Mouse (Mus musculus) T-cell, adult 2 months (primary cell): ENCODE measurements around the gene S100a3.

ENCODE experiments used
- DNase-seq: peaks from one replicate; pipeline ENCODE4 v3.0.0; 2022; ENCODE audit warnings: low spot score

The S100a3 gene

GRCm38 (mm10) chr3:90560008-90560628 is at the start of gene S100a3:
S100a3 (plus strand) TSS chr3:90560578.
- no peak for DNase-seq

DNA sequence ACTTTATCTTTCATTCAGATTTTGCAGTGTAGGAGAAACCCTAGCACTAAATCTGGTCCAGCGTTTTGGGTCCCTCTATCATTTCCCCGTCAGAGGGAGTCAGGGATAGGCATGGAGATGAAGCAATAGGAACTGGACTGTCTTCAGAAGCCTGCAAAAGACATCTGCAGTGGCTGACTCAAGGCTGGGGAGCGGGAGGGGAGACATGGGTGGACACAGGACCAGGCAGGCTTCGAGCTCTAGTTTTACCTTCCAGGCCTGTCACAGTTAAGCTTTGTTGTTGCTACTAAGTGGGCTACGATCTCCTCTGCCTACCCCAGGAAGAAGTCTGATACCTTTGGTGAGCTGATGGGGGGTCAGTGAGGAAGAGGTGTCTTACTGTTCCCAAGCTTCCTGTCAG is 48.1 kb upstream of the S100a3 start:
- no peak for DNase-seq

DNA sequence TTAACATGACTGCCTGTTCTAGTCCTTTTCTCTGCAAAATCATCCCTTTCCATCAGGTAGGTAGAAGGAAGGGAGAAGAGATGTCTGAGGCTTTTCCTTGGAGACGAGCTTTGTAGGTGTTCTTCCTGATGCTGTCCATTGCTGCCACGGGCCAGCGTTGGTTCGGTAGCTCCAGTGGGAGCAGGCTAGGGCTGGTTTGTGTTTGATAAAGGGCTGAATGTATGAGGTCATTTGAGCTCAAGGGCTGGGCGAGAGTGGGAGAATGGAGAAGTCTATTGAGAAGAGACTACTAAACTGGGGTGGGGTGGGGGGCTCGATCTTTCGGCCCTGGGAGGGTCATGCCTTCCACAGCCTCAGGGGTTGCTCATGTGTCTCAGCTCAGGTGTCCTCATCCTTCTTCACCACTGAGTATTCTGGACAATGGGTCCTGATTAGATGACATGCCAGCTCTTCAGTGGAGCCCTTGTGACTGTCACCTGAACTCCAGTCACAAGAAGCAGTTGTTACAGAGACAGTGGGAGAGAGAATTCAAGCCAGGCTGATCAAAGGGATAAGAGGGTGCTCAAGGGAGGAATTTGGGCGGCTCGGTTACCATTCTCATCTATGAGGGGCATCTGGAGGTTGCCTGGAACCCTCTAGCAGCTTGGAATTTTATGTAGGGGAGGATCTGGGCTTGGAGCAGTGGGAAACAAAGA is 47.3 kb upstream of the S100a3 start:
- DNase-seq, result no peak

- peak; percentile 4 for DNase-seq
These were observed 46.4 kb upstream of the S100a3 start, which contains the start of the genes S100a1 and S100a13 for GRCm38 (mm10) chr3:90513796-90514590. S100a1 (minus strand) TSS chr3:90514392. S100a13 (plus strand) TSS chr3:90514435.

DNA sequence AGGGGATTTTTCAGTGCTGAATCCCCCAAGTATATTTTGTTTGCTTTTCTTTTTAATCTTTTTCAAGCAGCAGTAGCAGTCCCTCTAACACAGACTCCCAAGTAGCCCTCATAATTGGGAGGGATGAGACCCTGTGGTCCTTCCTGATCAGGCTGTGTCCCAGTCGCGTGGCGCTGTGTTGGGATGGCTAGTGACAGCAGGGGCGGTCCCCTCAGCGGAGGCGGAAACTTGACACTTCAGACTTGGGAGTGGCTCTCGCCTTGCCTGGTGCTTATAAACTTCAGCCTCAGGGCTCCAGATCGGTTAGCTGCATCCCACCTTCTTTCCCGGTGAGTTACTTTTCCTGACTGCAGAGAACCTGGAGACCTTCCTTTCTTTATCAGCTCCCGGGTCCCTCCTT is 45.7 kb upstream of the S100a3 start:
- peak; percentile 46 for DNase-seq

DNA sequence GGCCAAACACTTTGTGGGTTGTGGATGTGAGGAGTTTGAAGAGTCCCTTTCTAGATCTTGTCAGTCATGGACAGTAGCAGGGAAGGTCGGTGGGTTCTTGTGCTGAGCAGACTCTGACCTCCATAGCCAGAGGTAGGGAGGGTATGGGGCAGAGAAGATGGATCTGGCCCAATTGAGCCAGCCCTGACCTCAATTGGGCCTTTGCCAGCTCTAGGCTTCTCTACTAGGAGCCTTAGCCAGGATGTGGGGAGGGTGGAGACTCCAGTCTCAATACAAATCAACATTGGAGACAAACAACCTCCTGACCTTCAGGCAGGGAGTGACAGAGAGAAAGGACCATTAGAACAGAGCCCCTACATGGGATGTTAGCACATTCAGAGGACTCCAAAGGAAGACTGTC is 45.1 kb upstream of the S100a3 start:
- DNase-seq, result no peak

DNA sequence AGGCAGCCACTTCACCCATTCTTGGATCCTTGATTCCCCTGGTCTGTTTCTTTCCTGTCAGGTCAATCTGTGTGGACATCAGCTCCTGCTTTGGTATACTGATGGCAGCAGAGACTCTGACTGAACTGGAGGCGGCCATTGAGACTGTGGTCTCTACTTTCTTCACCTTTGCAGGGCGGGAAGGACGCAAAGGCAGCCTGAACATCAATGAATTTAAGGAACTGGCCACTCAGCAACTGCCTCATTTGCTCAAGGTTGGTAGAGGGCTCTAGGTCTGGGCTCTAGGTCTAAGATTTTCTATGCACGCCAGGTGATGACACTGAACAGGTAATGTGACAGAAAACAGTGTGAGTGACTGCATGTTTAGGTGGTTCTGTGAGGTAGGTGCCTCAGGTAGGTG is 44.6 kb upstream of the S100a3 start:
- no peak for DNase-seq

- no peak for DNase-seq
These were observed 42.7 kb upstream of the S100a3 start for GRCm38 (mm10) chr3:90517711-90518110.

DNA sequence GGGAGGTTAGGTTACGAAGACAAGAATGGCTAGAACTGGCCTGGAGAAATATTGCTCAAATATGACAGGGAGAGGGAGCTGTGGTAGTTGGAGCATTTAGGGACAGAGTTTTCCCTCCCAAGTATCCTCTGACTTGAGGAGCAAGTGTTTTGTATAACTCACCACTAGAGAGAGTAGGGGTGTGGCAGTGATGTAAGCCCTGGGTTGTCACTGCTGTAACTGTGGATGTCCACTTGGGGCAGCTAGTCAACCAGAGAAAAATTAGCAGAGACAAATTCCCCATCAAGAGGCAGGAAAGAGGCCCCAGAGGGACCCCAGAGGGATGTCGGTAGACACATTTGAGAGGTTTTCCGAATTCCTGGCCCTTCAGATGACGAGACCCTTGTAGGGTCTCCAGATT is 35.0 kb upstream of the S100a3 start:
- DNase-seq, result peak; percentile 23

DNA sequence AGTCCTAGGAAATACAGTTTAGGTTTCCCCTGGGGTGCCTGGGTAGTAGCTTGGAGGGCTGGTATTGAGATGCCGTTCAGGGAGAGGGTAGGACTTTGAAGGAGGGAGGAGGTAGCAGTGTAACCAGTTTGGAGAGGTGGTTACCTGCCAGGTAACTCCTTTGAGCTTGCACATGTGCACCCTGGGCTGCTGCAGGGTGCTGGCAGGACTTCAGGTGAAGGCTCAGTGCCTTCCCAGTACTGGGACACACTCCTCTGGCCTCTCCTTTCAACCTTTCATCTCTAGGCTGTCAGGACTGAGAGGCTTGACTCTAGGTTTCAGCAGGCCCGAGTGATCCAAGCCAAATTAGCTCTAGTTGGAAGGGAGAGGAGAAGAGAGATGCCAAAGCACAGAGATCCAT is 34.3 kb upstream of the S100a3 start:
- DNase-seq, result no peak

DNA sequence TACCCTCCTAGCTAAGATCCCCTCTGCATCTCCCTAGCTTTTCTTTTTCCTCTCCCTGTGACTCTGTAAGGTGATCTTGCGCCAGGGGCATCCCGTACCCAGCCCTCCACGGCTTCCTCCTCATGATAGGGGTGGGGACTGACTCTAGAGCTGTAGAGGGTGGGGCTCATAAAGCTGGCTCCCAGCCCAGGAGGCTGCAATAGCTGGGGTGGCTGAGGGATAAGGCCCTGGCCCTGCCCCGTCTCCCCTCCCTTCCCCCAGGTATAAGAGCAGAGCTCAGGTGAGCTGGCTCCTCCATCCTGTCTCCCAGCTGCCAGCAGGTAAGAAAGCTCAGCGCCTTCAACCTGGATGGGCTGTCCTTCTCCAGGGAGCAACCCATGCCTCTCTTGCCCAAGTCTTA is 33.8 kb upstream of the S100a3 start, which contains the start of gene S100a14:
TSS of gene S100a14 (plus strand) at position 277 of the 400 bp plus-strand sequence.
- no peak for DNase-seq

- no peak for DNase-seq
These were observed 33.0 kb upstream of the S100a3 start for GRCm38 (mm10) chr3:90527291-90527873.

- no peak for DNase-seq
These were observed 28.7 kb upstream of the S100a3 start for GRCm38 (mm10) chr3:90531713-90532112.

DNA sequence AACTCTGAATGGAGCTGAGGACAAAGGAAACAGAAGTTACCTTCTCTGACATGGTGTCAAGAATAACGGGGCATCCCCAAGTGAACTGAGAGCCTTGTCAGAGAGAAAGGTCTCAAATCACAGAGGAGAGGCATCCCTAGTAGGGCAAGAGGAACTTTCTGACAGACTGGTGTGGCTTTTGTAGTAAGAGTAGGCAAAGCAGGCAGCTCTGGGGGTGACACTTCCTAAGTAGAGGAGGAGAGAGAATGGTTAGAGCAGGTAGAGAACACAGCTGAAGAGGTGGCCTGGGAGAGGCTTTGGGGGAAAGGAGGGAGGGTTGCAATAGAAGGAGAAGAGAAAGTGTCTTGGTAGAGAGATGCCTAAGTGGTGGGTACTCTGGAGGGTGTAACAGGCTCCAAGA is 24.9 kb upstream of the S100a3 start:
- no peak for DNase-seq

DNA sequence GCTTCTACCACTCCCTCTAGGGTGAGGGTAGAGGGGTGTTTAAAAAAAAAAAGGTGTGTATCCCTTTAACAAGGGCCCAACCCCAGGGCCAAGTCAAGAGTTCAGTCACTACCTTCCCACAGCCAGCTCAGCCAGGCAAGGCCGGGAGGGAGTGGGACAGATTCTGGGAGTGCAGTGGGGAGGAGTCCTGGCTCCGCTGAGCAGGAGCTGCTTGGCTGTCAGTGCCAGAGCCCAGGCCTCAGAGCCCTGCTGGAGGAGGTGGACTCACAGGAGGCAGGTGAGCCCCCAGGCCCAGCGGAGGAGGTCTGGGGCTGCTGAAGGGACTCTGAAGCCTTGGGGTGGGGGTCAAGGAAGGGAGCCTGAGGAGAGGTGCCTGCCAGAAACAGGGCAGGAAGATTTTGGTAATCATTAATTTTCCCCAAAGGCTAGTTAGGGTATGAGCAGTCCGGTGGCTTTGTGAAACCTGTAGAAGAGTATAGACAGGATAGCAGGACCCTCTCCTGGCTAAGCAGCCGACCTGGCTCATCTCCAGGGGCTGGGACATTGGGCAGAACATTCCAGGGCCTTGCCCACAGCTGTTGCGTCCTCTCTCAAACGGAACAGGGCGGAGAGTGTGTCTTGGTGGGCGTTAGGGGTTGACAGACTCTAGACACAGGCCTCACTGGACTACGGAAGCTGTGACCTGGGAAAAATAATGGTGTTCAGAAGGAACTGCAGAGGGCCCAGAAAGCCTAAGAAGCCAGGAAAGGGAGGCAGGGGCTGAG is 23.1 kb upstream of the S100a3 start, which contains the start of gene S100a16:
TSS of gene S100a16 (plus strand) at position 114 of the 764 bp plus-strand sequence.
- no peak for DNase-seq

GRCm38 (mm10) chr3:90537905-90538296 is 22.5 kb upstream of the S100a3 start:
- no peak for DNase-seq

- DNase-seq, result no peak
These were observed 19.5 kb upstream of the S100a3 start for GRCm38 (mm10) chr3:90540904-90541303.

DNA sequence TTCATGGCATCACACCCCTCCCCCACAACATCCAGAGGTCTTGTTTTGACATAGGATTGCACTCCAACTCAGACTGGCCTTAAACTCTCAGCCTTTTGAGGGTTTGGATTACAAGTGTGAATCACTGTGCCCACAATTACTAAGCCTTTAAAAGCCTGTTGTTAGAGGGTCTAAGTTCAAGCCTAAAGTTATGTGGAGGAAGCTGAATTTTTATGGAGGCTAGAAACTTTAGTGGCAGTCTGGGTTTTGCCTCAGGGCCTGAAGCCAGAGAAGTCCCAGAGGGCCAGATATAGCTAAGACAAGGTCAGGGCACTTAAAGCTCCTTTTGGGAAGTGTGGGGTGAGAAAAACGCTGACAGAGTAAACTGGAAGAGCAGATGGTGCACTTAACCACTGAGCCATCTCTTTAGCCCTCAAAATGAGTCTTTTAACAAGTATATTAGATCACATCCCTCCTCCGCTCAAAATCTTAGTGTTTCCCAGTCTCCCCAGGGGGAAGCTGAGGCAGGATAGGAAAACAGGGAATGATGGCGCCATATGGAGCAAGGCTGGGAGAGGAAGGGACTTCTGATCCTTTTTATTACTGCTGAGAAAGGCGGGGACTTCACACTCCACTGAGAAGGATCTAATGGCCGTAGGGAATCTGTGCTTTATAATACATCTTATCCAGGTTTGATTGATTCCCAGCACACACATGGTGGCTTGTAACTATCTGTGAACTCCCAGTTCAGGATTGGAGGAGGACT is 10.5 kb upstream of the S100a3 start:
- DNase-seq, result no peak

GRCm38 (mm10) chr3:90550421-90550790 is 10.0 kb upstream of the S100a3 start:
- no peak for DNase-seq

- no peak for DNase-seq
These were observed 8.1 kb upstream of the S100a3 start for GRCm38 (mm10) chr3:90552231-90552630.

DNA sequence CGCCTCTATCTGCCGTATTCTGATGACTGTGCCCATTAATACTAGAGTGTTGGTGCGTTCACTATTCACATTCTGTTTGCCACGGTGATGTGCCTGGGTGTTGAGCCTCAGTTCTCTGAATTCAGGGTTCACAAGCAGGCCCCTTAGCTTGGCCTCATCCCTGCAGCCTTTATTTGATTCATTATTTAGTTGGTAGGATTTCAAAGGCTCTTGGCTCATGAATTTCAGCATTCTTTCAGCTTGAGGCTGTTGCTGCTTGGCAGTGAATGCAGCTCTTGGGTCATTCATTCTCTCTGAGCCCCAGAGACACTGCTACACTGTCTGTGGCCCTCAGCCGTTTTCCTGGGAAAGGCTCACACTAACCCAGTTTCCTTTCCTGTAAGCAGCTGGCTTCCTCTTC is 4.4 kb upstream of the S100a3 start:
- no peak for DNase-seq
